Mouse (Mus musculus): ENCODE measurements around the gene Mcf2l.

GRCm38 (mm10) chr8:12987571-12987970, 114.0 kb downstream of the Mcf2l start:
- TF ChIP-seq CTCF (IDR thresholded peaks at IDR 0.05; ENCODE audit: extremely low read depth, insufficient read depth, insufficient read length, insufficient replicate concordance) (no peak), POLR2A (IDR thresholded peaks at IDR 0.05; ENCODE audit: low read depth, low read length) (no peak)

Data from spleen, adult 2 months (tissue).